Mouse (Mus musculus): Measurements from ENCODE around the gene Ush2a. TPM values are rescaled to one million over a fixed set of nuclear protein-coding genes. Genes with fewer than 3 reads are reported as not detected.

Gene Ush2a
- polyA plus RNA-seq, 1 experiment from 2014 or later = 0.09 TPM

DNA sequence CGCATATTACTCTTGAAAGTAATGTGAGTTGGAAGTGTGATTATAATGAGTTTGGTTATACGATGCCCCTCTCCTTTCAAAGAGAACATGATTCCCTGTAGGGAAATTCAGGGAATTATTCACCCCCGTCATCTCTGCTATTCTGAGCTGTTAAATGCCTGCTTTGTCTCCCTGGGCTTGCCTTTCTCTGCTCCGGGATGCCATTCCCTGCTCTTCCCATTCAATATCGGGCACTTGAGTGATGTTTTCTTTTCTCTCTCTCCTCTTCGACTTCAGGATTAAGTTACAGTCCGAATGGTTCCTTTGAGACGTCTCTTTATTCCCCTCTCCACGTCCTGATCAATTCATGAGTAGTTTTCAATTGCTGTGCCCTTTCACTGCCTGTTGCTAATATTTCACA is 572.1 kb downstream of the Ush2a start:
- Histone ChIP-seq H3K27ac (no peak overlapping the region), H3K27me3 (ENCODE audit: poor library complexity, severe bottlenecking) (no peaks in the 10 kb centered on the region), H3K4me3 (no peak overlapping the region), H3K36me3 (replicated peaks) (no peaks in the 10 kb centered on the region), H3K9me3 (no peaks in the 10 kb centered on the region), H3K4me1 (peaks cover 13% of the 10 kb centered on the region)
- WGBS = 18% methylated on average over 9 of the region's 9 CpGs
- DNase-seq (ENCODE audit: extremely low spot score, low spot score) = no peak

DNA sequence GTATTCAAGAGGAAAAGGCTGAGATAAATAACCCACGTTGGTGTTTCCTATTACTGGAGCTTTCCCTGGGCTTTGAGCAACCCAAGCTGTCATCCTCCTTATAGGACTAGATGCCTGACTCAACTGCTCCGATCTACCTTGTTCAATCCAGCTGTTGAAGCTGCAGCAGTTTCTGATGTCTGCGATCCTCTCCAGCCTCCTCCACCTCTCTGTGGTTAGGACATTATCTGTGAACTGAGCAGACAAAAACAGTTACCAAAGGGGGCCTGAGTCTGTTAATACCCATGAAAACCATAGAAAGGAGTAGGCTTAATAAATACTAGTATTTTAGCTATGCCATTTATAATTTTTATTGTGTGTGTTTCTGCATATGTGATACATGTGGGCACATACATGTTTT is 572.9 kb downstream of the Ush2a start:
- Histone ChIP-seq H3K4me1 (peaks cover 13% of the 10 kb centered on the region), H3K27ac (no peak overlapping the region), H3K27me3 (ENCODE audit: poor library complexity, severe bottlenecking) (no peaks in the 10 kb centered on the region), H3K36me3 (replicated peaks) (no peaks in the 10 kb centered on the region), H3K9me3 (no peaks in the 10 kb centered on the region), H3K4me3 (no peak overlapping the region)
- DNase-seq (ENCODE audit: extremely low spot score, low spot score) = no peak
- 85% methylated on average over 3 of the region's 3 CpGs for WGBS

DNA sequence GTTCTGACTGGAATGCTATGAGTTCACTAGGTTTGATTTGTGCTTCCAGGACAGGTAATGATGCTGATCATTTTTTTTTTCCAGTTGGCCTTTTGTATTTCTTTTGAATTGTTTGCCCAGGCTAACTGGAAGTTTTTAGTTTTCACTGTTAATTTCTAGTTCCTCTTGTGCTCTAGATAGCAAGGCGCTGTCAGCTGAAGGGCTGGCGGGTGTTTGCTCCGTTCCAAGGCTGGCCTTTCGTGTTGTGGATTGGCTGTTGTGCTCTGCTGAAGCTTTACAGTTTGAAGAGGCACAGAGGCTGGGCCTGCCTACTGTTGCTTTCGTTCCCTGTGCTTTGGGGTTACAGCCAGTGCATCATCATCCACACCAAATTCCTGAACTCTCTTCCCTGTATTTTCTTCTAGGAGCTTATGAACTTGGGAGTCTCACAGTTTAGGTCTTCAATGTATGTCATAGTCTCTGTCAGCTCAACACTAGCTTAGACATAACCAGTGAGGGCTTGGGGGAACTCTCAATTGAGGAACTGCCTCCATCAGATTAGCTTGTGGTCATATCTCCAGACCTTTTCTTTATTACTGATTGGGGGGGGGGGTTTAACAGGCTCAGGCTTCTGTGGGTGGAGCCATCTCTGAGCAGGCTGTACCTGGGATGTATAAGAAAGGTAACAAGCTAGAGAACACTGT is 575.9 kb downstream of the Ush2a start:
- no peak for DNase-seq (ENCODE audit: extremely low spot score, low spot score)
- Histone ChIP-seq H3K4me1 (peaks cover 9% of the 10 kb centered on the region), H3K4me3 (no peak overlapping the region), H3K27me3 (ENCODE audit: poor library complexity, severe bottlenecking) (no peaks in the 10 kb centered on the region), H3K27ac (no peak overlapping the region), H3K9me3 (no peaks in the 10 kb centered on the region), H3K36me3 (replicated peaks) (no peaks in the 10 kb centered on the region)
- WGBS = 88% methylated on average over 5 of the region's 5 CpGs

DNA sequence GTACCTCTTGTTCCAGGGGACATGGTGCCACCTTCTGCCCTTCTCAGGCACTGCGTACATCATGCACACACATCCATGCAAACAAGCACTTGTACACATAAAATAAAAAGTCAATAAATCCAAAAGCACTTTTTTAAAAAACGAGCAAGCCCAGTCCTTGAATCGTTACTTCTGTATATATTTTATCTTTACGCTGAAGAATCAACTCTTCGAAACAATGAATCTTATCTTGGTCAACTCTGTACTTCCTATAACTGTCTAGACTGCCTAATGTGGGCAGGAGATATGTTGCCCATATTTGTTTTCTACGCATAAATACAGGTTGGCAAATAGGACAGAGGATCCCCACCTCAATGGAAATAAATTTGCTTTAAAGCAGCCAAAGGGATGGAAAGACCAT is 585.4 kb downstream of the Ush2a start:
- WGBS = 95% methylated on average over 6 of the region's 6 CpGs
- no peak overlapping the region for H3K27ac ChIP-seq

DNA sequence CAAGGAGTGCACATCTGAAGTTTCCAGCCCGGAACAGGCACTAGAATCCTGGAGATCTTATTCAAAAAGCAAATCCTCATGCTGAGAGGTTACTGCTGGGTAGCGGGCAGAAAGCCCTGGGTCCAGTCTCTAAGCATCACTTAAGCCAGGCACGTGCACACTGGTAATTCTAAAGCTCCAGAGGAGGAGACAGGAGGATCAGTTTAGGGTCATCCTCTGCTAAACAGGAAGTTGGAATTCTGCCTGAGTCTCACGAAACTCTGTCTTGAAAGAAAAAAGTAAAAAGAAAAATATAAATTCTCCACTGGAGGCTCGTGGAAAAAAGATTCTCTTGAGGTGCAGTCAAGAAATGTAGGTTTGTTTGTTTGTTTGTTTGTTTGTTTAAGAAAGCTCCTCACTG is 591.0 kb downstream of the Ush2a start:
- H3K27ac ChIP-seq = no peak overlapping the region
- 79% methylated on average over 5 of the region's 5 CpGs for WGBS
- H3K27me3 ChIP-seq (ENCODE audit: poor library complexity, severe bottlenecking) = no peaks in the 10 kb centered on the region
- no peaks in the 10 kb centered on the region for H3K9me3 ChIP-seq
- no peaks in the 10 kb centered on the region for H3K36me3 ChIP-seq (replicated peaks)
- no peaks in the 10 kb centered on the region for H3K4me1 ChIP-seq
- no peak for DNase-seq (ENCODE audit: extremely low spot score, low spot score)
- no peak overlapping the region for H3K4me3 ChIP-seq

More for the DNA sequence above, 585.4 kb downstream of the Ush2a start:
- DNase-seq (ENCODE audit: extremely low spot score, low spot score) = no peak
- H3K4me3 ChIP-seq = no peak overlapping the region
- no peaks in the 10 kb centered on the region; the same call in 1 of the 2 replicates for H3K9me3 ChIP-seq
- H3K4me1 ChIP-seq = no peaks in the 10 kb centered on the region
- no peaks in the 10 kb centered on the region for H3K36me3 ChIP-seq (replicated peaks)
- no peaks in the 10 kb centered on the region for H3K27me3 ChIP-seq (ENCODE audit: poor library complexity, severe bottlenecking)

DNA sequence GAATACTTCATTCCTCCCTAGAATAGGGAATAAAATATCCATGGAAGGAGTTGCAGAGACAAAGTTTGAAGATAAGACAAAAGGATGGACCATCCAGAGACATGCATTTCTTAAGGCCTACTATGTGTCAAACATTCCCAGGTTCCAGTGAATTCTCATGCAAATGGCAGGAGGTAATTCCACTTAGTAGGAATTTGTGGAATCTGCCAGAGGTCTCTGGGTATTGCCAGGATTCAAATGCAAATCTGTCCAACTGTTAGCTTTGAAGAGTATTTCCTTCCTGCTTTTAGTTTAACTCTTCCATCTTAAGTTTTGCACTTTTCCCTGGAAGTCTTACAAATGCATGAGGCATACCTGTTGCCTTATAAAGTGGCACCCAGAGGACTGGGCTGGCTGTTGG is 592.4 kb downstream of the Ush2a start:
- no peak for DNase-seq (ENCODE audit: extremely low spot score, low spot score)
- H3K27me3 ChIP-seq (ENCODE audit: poor library complexity, severe bottlenecking) = no peaks in the 10 kb centered on the region
- no peaks in the 10 kb centered on the region for H3K4me1 ChIP-seq
- H3K27ac ChIP-seq = no peak overlapping the region
- H3K36me3 ChIP-seq (replicated peaks) = no peaks in the 10 kb centered on the region
- no peaks in the 10 kb centered on the region for H3K9me3 ChIP-seq
- no peak overlapping the region for H3K4me3 ChIP-seq

DNA sequence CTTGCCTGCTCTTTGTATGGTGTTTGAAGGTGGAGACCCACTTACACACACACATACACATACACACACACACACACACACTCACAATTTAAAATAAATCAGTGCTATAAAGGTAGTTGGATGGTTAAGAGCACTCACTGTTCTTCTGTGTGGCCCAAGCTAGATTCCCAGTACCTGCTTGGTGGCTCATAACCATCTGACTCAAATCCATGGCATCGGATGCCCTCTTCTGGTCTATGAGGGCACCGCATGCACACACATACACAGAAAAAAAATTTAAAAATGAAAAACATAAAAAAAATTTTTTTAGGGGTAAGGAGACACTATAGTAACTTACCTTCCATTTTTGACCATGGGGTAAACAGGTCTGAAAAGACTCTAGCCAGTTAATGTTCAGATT is 593.2 kb downstream of the Ush2a start:
- no peaks in the 10 kb centered on the region for H3K4me1 ChIP-seq
- H3K9me3 ChIP-seq = no peaks in the 10 kb centered on the region
- DNase-seq (ENCODE audit: extremely low spot score, low spot score) = no peak
- no peak overlapping the region for H3K27ac ChIP-seq
- no peaks in the 10 kb centered on the region for H3K27me3 ChIP-seq (ENCODE audit: poor library complexity, severe bottlenecking)
- WGBS = 96% methylated on average over 2 of the region's 2 CpGs
- H3K36me3 ChIP-seq (replicated peaks) = no peaks in the 10 kb centered on the region
- H3K4me3 ChIP-seq = no peak overlapping the region

DNA sequence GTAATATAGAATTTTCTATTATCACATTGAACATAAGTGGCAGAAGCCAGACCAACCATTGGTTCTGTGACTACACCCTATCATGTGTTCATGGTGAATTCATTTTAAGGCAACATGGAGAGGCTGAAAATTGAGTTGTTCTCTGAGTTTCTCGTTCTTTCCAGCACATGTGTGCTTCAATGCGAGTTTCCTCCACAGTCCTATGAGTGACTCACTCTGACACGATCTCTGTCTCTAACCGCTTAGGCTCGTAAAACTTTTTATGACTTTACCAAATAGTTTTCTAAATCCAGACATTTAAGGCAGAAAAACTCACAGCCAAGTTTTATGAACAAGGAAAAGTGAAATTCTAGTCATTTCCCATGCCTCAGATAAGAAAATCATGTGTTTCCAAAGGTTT is 597.9 kb downstream of the Ush2a start:
- H3K27me3 ChIP-seq (ENCODE audit: poor library complexity, severe bottlenecking) = no peaks in the 10 kb centered on the region
- H3K36me3 ChIP-seq (replicated peaks) = no peaks in the 10 kb centered on the region
- no peaks in the 10 kb centered on the region for H3K4me1 ChIP-seq
- H3K4me3 ChIP-seq = no peak overlapping the region
- DNase-seq (ENCODE audit: extremely low spot score, low spot score) = no peak
- 94% methylated on average over 5 of the region's 5 CpGs for WGBS
- no peaks in the 10 kb centered on the region for H3K9me3 ChIP-seq
- no peak overlapping the region for H3K27ac ChIP-seq

DNA sequence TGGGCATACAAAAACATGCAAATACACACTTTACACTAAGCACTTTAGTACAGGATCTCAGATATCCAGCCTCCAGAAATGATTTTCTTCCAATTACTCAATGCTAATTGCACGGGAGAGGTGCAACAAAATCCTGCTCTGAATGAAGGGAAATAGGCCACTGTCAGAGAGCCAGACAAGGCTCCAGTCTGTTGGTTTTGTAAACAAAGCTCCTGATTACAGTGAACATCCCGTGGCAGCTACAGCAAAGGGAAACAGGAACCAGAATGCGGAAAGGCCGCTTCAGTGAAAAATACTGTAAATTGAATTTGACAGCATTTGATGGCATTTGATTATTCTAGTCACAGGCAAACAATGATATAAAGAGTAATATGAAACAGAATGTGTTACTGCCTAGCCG is 604.1 kb downstream of the Ush2a start:
- WGBS = 81% methylated on average over 5 of the region's 5 CpGs
- DNase-seq (ENCODE audit: extremely low spot score, low spot score) = no peak

DNA sequence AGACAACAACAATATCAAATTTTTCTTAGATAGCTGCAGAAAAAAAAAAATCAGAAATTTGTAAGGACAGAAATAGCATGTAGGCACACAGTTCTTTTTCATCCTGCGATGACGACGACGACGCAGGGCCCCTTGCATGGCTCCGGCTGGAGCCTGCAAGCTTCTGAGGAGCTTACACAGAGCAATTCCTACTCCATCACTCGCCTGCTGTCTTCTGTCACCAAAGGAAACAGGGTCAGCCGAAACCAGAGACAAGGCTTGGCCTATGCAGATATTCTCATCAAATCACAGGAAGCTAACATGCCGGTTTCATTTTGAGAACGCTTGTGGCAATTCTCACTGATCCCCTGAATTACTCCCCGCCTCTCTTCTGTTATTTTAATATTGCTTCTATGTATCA is 604.7 kb downstream of the Ush2a start:
- H3K27ac ChIP-seq = no peak overlapping the region
- H3K4me3 ChIP-seq = no peak overlapping the region
- DNase-seq (ENCODE audit: extremely low spot score, low spot score) = no peak
- H3K9me3 ChIP-seq = no peaks in the 10 kb centered on the region
- 91% methylated on average over 11 of the region's 11 CpGs for WGBS
- H3K4me1 ChIP-seq = no peaks in the 10 kb centered on the region
- H3K27me3 ChIP-seq (ENCODE audit: poor library complexity, severe bottlenecking) = no peaks in the 10 kb centered on the region
- no peaks in the 10 kb centered on the region for H3K36me3 ChIP-seq (replicated peaks)

More for the DNA sequence above, 604.1 kb downstream of the Ush2a start:
- Histone ChIP-seq H3K4me1 (no peaks in the 10 kb centered on the region), H3K9me3 (no peaks in the 10 kb centered on the region), H3K4me3 (no peak overlapping the region), H3K27me3 (ENCODE audit: poor library complexity, severe bottlenecking) (no peaks in the 10 kb centered on the region), H3K36me3 (replicated peaks) (no peaks in the 10 kb centered on the region), H3K27ac (no peak overlapping the region)

DNA sequence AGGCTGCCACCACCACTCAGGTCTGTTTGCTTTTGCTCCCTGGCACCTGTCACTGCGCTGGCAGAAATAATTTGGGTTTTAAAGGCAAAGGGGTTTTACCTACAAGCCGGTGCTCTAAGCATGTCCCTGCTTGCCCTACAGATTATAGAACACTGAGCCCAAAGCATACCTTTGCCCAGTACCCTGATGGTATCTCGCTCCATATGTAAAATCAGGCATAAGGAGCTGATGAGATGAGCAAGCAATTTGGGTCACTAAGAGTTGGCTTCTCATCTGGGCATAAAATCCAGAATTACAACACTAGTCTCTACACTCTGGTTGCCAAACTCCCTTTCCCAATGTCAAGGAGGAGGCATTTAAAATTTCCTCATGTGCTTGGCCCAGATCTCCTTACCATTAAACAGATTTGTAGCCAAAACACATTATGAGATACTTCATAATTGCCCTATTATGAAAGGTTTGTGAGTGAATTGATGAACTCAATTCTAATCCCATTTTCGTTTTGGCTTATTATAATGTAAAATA is 616.8 kb downstream of the Ush2a start:
- DNase-seq (ENCODE audit: extremely low spot score, low spot score) = no peak
- no peaks in the 10 kb centered on the region for H3K36me3 ChIP-seq (replicated peaks)
- no peak overlapping the region for H3K27ac ChIP-seq
- WGBS = 91% methylated on average over 4 of the region's 4 CpGs
- no peaks in the 10 kb centered on the region for H3K4me1 ChIP-seq
- H3K4me3 ChIP-seq = no peak overlapping the region
- no peaks in the 10 kb centered on the region for H3K9me3 ChIP-seq
- H3K27me3 ChIP-seq (ENCODE audit: poor library complexity, severe bottlenecking) = no peaks in the 10 kb centered on the region

DNA sequence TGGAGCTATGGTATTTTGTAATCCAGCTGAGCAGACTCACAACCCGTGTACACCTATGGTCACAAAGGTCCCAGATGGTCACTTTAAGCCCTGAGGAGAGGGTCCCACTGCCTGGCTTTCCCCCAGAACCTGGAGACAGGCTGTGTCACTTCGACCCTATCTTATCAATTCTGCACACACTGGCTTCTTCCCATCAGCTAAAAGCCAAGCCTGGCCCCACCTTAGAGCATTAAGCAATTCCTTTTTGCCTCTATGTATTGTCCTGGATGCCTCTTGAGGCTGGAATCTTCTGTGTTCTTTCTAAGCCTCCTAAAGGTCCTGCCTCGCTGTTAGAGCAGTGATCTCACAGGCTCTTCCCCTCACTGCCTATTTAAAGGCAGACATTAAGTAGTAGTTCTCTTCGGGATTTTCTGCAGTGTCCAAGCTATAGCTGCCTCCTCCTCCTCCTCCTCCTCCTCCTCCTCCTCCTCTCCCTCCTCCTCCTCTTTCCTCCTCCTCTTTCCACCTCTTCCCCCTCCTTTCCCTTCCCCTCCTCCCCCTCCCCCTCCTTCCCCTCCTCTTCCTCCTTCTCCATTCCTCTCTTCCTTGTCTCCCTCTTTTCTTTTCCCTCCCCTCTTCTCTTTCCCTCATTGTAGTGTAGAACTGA is 635.2 kb downstream of the Ush2a start:
- Histone ChIP-seq H3K27ac (0 out of 2 replicates have a peak overlapping the region, but pooled peaks have one; percentile 13), H3K4me1 (peaks cover 21% of the 10 kb centered on the region), H3K4me3 (no peak overlapping the region), H3K27me3 (ENCODE audit: poor library complexity, severe bottlenecking) (no peaks in the 10 kb centered on the region), H3K36me3 (replicated peaks) (no peaks in the 10 kb centered on the region), H3K9me3 (no peaks in the 10 kb centered on the region)
- 69% methylated on average over 4 of the region's 4 CpGs for WGBS
- DNase-seq (ENCODE audit: extremely low spot score, low spot score) = no peak

DNA sequence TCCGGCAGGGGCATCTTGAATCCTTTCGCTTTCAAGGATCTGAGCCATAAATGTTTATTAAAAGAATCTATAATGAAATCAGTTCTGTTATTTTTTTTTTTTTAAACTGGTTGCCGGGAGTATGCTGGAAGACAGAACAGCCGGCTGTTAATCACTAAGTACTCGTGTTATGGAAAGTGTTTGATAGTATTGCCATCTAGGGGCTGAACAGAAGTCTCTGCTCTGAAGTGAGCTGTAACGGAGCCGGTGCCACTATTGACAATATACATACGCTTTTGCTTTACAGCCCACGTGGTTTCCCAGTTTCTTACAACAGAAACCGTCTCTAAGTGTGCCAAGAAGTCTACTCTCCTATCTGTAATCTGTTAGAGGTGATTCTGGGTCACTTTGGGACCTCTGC is 642.3 kb downstream of the Ush2a start:
- no peaks in the 10 kb centered on the region for H3K27me3 ChIP-seq (ENCODE audit: poor library complexity, severe bottlenecking)
- DNase-seq (ENCODE audit: extremely low spot score, low spot score) = no peak
- H3K9me3 ChIP-seq = no peaks in the 10 kb centered on the region
- H3K4me1 ChIP-seq = peaks cover 4% of the 10 kb centered on the region; the same call in 1 of the 2 replicates
- no peak overlapping the region for H3K4me3 ChIP-seq
- WGBS = 83% methylated on average over 10 of the region's 10 CpGs
- no peak overlapping the region for H3K27ac ChIP-seq
- no peaks in the 10 kb centered on the region for H3K36me3 ChIP-seq (replicated peaks)
